30 mouse cellular contexts compared by ENCODE assay signal in the genomic region with DNA sequence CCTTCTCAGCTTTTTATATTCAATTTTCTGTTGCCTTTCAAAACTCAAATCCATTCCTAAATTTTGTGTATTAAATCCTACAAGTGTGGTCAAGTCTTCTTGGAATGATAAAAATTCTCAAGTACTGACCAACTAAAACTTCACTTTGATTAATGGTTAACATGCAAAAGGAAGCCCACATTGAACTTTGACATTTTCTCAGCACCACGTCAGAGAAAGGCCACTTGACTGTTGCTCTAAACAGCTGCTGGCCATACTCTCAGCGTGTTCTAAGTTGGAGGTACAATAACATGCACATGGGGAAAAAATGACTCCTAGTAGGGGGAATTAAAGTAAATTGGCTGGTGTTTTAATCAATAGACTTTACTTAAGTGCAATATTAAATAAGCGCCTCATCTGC. TPM values are rescaled to one million over a fixed set of nuclear protein-coding genes. Genes with fewer than 3 reads are reported as not detected.
DNase-seq lines count a peak whose midpoint lies in the region; ATAC-seq and TF ChIP-seq lines count a peak whose summit lies in the region.
"Had no signal": no experiment of that assay in that cellular context is flagged by ENCODE, and none has a peak within 500 bp of the region (broad histone marks: within the 10 kb centered on the region; RNA-seq: fewer than 3 reads in every experiment).

No protein-coding gene starts in this region.

- TF ChIP-seq POLR2A in liver, adult 2 months (IDR thresholded peaks at IDR 0.05; ENCODE audit: extremely low read depth, insufficient read depth, low read length) = no peak

- H3K9ac ChIP-seq in liver, adult 2 months (ENCODE audit: low read depth, low read length) = no peak overlapping the region
- H3K9ac ChIP-seq in liver, embryonic 11.5 days (ENCODE audit: low read depth, low read length) = no peak overlapping the region
- H3K9ac ChIP-seq: forebrain, embryonic 13.5 days; heart, embryonic 13.5 days; hindbrain, embryonic 14.5 days had no signal

- TF ChIP-seq CTCF in liver, adult 2 months (IDR thresholded peaks at IDR 0.05; ENCODE audit: low read depth, low read length) = no peak

- no peak overlapping the region for H3K4me3 ChIP-seq in liver, adult 2 months (ENCODE audit: insufficient read depth, low read depth, low read length)
- H3K4me3 ChIP-seq in liver, embryonic 11.5 days (ENCODE audit: low read depth, low read length) = no peak overlapping the region
- H3K4me3 ChIP-seq: forebrain, embryonic 10.5 days; forebrain, embryonic 13.5 days; heart, adult 2 months; heart, embryonic 10.5 days; heart, embryonic 13.5 days had no signal

- no peak overlapping the region for H3K27ac ChIP-seq in liver, adult 2 months (replicated peaks; ENCODE audit: insufficient read depth, low read depth, low read length)
- no peak overlapping the region for H3K27ac ChIP-seq in liver, embryonic 11.5 days (ENCODE audit: low read depth, low read length)
- H3K27ac ChIP-seq: forebrain, embryonic 10.5 days; forebrain, embryonic 13.5 days; heart, adult 2 months; heart, embryonic 10.5 days; heart, embryonic 13.5 days; hindbrain, embryonic 14.5 days; hindbrain, postnatal 0 days had no signal

- 35% methylated on average over 3 of the region's 3 CpGs for WGBS in liver, adult 2 months
- WGBS in liver, embryonic 11.5 days = 69% methylated on average over 3 of the region's 3 CpGs

- H3K79me2 ChIP-seq in liver, adult 2 months (ENCODE audit: control insufficient read depth, insufficient read depth, low read length) = no peaks in the 10 kb centered on the region

- no peak for ATAC-seq in liver, embryonic 11.5 days (replicated peaks; ENCODE audit: low FRiP score)
- ATAC-seq: forebrain, embryonic 13.5 days; forebrain, embryonic 16.5 days; hindbrain, postnatal 0 days; Patski had no signal

- no peak overlapping the region for H3K4me2 ChIP-seq in liver, embryonic 11.5 days
- H3K4me2 ChIP-seq: forebrain, embryonic 13.5 days; heart, embryonic 13.5 days; hindbrain, embryonic 14.5 days had no signal

- no peaks in the 10 kb centered on the region for H3K9me3 ChIP-seq in liver, embryonic 11.5 days (ENCODE audit: control insufficient read depth, low read length)
- H3K9me3 ChIP-seq: forebrain, embryonic 10.5 days; forebrain, embryonic 13.5 days; heart, embryonic 10.5 days; heart, embryonic 13.5 days had no signal

- no peaks in the 10 kb centered on the region for H3K36me3 ChIP-seq in liver, adult 2 months (ENCODE audit: control insufficient read depth, insufficient read depth, low read length)
- H3K36me3 ChIP-seq in liver, embryonic 11.5 days (ENCODE audit: control insufficient read depth, insufficient read depth, low read length) = no peaks in the 10 kb centered on the region
- H3K36me3 ChIP-seq: forebrain, embryonic 10.5 days; G1E; heart, embryonic 10.5 days; heart, embryonic 13.5 days had no signal

- H3K4me1 ChIP-seq in liver, adult 2 months (ENCODE audit: control insufficient read depth, insufficient read depth, low read length) = no peaks in the 10 kb centered on the region; the same call in 1 of the 2 replicates
- H3K4me1 ChIP-seq in liver, embryonic 11.5 days (replicated peaks; ENCODE audit: control insufficient read depth, insufficient read depth, low read length) = no peaks in the 10 kb centered on the region
- H3K4me1 ChIP-seq: forebrain, embryonic 10.5 days; forebrain, embryonic 13.5 days; heart, embryonic 10.5 days; heart, embryonic 13.5 days had no signal

- no peaks in the 10 kb centered on the region for H3K27me3 ChIP-seq in liver, adult 2 months (ENCODE audit: control insufficient read depth, insufficient read depth, low read length)
- H3K27me3 ChIP-seq in liver, embryonic 11.5 days (replicated peaks; ENCODE audit: control insufficient read depth, insufficient read depth, low read length) = no peaks in the 10 kb centered on the region
- H3K27me3 ChIP-seq: CH12.LX; forebrain, embryonic 13.5 days; heart, embryonic 13.5 days; Patski had no signal

- peak; percentile 9 for DNase-seq in kidney, adult 11 months
- no peak for DNase-seq in kidney, postnatal 10 days
- DNase-seq in kidney, adult 9 months = peak; percentile 78
- no peak for DNase-seq in kidney, postnatal 4 days
- peak; percentile 81 for DNase-seq in liver, adult 2 months (ENCODE audit: extremely low read depth, low read depth, low spot score)
- no peak for DNase-seq in liver, embryonic 11.5 days (ENCODE audit: low spot score)
- DNase-seq: adrenal gland, postnatal 10 days; adrenal gland, postnatal 36 days; B cell, adult 2 months; cerebellum, adult 11 months; cerebellum, adult 2 months; cerebellum, adult 9-11 months; cerebellum, postnatal 25 days; gastrocnemius, postnatal 10 days; gastrocnemius, postnatal 36 days; heart, adult 2 months; heart, postnatal 14 days; heart, postnatal 4 days had no signal

RNA-seq across cellular contexts. Expression of a gene that starts 27.9 kb away (rescaled TPM):
- total RNA-seq in liver, adult 2 months (2014; rRNA removed) = under 0.01 TPM in 1 of 2 replicates, not detected in the other
- 0.06 TPM in 1 of 2 replicates, not detected in the other for polyA plus RNA-seq in liver, adult 2 months (2012; rRNA removed)
- polyA plus RNA-seq in liver, embryonic 11.5 days (2014; fragmentation: Nextera tagmentation; extraction: Ambion mirVana) = 0.09 and 0.12 TPM in 2 replicates
- total RNA-seq: CH12.LX; common myeloid progenitor, adult 5-6 weeks; granulocyte monocyte progenitor cell, adult 5-6 weeks had no signal
- polyA plus RNA-seq: G1E had no signal

Comparison
In these comparisons a context has a peak if more than half of its experiments do, and no peak if none do; other contexts are left out.
1. DNase-seq: peak in kidney, adult 11 months (single experiment), kidney, adult 9 months (single experiment) and liver, adult 2 months (single experiment); none in kidney, postnatal 10 days (single experiment), kidney, postnatal 4 days (0 of 2) and liver, embryonic 11.5 days (single experiment).